Mouse (Mus musculus) hindbrain, embryonic 16.5 days (tissue): ENCODE measurements around the gene Txnip. TPM values are rescaled to one million over a fixed set of nuclear protein-coding genes. Genes with fewer than 3 reads are reported as not detected.
"Not testable (repeated sequence)": the region's sequence is repeated elsewhere in the genome, so short reads cannot be mapped to it uniquely, and the experiment has no call there.

Experiments used
- ATAC-seq: fragments of 200-750 bp; cut with Nextera tagmentation; 2 replicates; pipeline ENCODE4 v1.8.0; 2017; ENCODE audit warnings: moderate TSS enrichment, moderate library complexity
- H3K27ac ChIP-seq: fragments of 300-500 bp; sonication (generic); 2 replicates; pipeline ENCODE4 v1.5.1; 2014; ENCODE audit warnings: low read depth, mild to moderate bottlenecking, control low read depth, low read length, moderate library complexity
- H3K27me3 ChIP-seq: fragments of 300-500 bp; sonication (generic); replicated peaks from 2 replicates; pipeline ENCODE4 v1.6.1; 2014; ENCODE audit warnings: low read length; ENCODE audit not compliant: control insufficient read depth, insufficient read depth
- H3K36me3 ChIP-seq: fragments of 300-500 bp; sonication (generic); 2 replicates; pipeline ENCODE4 v1.6.1; 2014; ENCODE audit warnings: mild to moderate bottlenecking, low read length, moderate library complexity, mixed read lengths; ENCODE audit not compliant: control insufficient read depth, insufficient read depth
- H3K4me1 ChIP-seq: fragments of 300-500 bp; sonication (generic); 2 replicates; pipeline ENCODE4 v1.6.1; 2014; ENCODE audit warnings: low read depth, low read length; ENCODE audit not compliant: control insufficient read depth, insufficient read depth
- H3K4me2 ChIP-seq: fragments of 300-500 bp; sonication (generic); 2 replicates; pipeline ENCODE4 v1.6.1; 2014; ENCODE audit warnings: mild to moderate bottlenecking, low read length, control low read depth, moderate library complexity
- H3K4me3 ChIP-seq: fragments of 300-500 bp; sonication (generic); 2 replicates; pipeline ENCODE4 v1.5.1; 2014; ENCODE audit warnings: mild to moderate bottlenecking, low read length, control low read depth, moderate library complexity
- H3K9ac ChIP-seq: fragments of 300-500 bp; sonication (generic); 2 replicates; pipeline ENCODE4 v1.6.1; 2014; ENCODE audit warnings: low read depth, mild to moderate bottlenecking, control low read depth, low read length, moderate library complexity
- H3K9me3 ChIP-seq: fragments of 300-500 bp; sonication (generic); 2 replicates; pipeline ENCODE4 v1.6.1; 2014; ENCODE audit warnings: mild to moderate bottlenecking, low read length, moderate library complexity; ENCODE audit not compliant: control insufficient read depth
- WGBS: fragments of 180-500 bp; shearing (Covaris S2); extraction: QIAGEN DNeasy Blood & Tissue Kit; methylation state at CpG from one replicate; pipeline ENCODE4 v1.1.7; 2014; 5-methylcytosine and 5-hydroxymethylcytosine counted together
- polyA plus RNA-seq: library from polyadenylated mRNA; unstranded; fragments of >200 nt; fragmentation: Nextera tagmentation; extraction: Ambion mirVana; gene quantifications from 2 replicates; pipeline ENCODE4 v1.2.1, GENCODE M21; 2015

Txnip gene
- polyA plus RNA-seq: 51.0 and 53.6 TPM in 2 replicates

DNA sequence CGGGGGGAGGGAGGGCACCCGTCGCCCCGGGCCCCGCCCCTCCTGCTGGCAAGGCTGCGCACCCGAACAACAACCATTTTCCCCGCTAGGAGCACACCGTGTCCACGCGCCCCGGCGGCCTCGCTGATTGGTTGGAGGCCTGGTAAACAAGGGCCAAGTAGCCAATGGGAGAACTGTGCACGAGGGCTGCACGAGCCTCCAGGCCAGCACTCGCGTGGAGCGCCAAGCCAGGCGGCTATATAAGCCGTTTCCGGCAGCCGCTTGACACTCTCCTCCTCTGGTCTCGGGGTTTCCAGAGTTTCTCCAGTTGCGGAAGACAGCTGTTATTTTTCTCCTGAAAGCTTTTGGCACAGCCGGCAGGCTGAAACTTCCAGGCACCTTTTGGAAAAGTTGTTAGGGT lies at the start of gene Txnip:
Txnip (plus strand) TSS at position 264 of the 400 bp plus-strand sequence.
- H3K9me3 ChIP-seq: no peaks in the 10 kb centered on the region
- peaks cover 8% of the 10 kb centered on the region for H3K36me3 ChIP-seq
- H3K9ac ChIP-seq: peak within 1 kb of the TSS; percentile 69
- peaks cover 38% of the 10 kb centered on the region for H3K4me1 ChIP-seq
- H3K27me3 ChIP-seq: no peaks in the 10 kb centered on the region
- H3K4me2 ChIP-seq: peak within 1 kb of the TSS; percentile 84
- H3K4me3 ChIP-seq: peak within 1 kb of the TSS; percentile 68
- ATAC-seq: peak; percentile 99
- 1% methylated on average over 26 of the region's 26 CpGs for WGBS
- H3K27ac ChIP-seq: peak within 1 kb of the TSS; percentile 74

DNA sequence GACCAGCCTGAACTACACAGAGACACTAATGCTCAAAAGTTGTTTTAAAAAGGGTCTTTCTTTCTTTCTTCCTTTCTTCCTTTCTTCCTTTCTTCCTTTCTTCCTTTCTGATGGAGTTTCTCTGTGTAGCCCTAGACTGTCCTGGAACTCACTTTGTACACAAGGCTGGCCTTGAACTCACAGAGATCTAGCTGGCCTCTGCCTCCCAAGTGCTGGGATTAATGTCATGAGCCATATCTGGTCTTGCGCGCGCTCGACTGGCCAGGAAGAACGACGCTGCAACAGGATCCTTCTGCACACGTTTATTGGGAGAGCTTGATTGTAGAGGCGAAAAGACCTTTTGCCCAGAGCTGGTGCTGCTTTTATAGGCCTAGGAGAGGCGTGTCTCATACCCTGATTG lies 49.8 kb upstream of the Txnip start:
- H3K9ac ChIP-seq, H3K4me1 ChIP-seq, H3K9me3 ChIP-seq, H3K27me3 ChIP-seq, H3K27ac ChIP-seq, H3K4me3 ChIP-seq, H3K36me3 ChIP-seq, H3K4me2 ChIP-seq, ATAC-seq: not testable (repeated sequence)
- WGBS: 89% methylated on average over 7 of the region's 9 CpGs

- Histone ChIP-seq H3K9ac (no peak overlapping the region), H3K27me3 (peaks cover 3% of the 10 kb centered on the region), H3K4me3 (no peak overlapping the region), H3K4me1 (no peaks in the 10 kb centered on the region), H3K4me2 (no peak overlapping the region), H3K36me3 (no peaks in the 10 kb centered on the region), H3K9me3 (no peaks in the 10 kb centered on the region), H3K27ac (no peak overlapping the region)
- ATAC-seq: no peak
- 70% methylated on average over 5 of the region's 5 CpGs for WGBS
Observed at GRCm38 (mm10) chr3:96520171-96520570, 37.6 kb upstream of the Txnip start.

DNA sequence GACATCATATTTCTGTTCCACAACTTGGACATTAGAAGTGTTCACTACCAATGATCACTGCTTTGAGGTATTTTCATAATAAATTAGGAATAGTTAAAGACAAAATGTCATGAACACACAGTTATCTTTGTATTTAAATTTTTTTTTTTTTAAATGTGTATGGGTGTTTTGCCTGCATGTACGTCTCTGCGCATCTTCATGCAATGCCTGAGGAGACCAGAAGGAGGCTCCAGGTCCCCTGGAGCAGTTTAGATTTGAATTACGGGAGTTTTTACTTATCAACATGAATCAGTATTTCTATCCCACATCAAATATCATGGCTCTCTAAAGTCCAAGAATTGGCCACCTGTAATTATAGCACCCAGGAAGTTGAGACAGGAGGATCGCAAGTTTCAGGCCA lies 35.6 kb upstream of the Txnip start:
- ATAC-seq: no peak
- H3K27me3 ChIP-seq: peaks cover 12% of the 10 kb centered on the region
- 65% methylated on average over 4 of the region's 4 CpGs for WGBS
- H3K27ac ChIP-seq: no peak overlapping the region
- no peak overlapping the region for H3K4me3 ChIP-seq
- H3K4me1 ChIP-seq: peaks cover 4% of the 10 kb centered on the region; the same call in 1 of the 2 replicates
- H3K4me2 ChIP-seq: no peak overlapping the region
- no peak overlapping the region for H3K9ac ChIP-seq
- no peaks in the 10 kb centered on the region for H3K36me3 ChIP-seq
- H3K9me3 ChIP-seq: no peaks in the 10 kb centered on the region

DNA sequence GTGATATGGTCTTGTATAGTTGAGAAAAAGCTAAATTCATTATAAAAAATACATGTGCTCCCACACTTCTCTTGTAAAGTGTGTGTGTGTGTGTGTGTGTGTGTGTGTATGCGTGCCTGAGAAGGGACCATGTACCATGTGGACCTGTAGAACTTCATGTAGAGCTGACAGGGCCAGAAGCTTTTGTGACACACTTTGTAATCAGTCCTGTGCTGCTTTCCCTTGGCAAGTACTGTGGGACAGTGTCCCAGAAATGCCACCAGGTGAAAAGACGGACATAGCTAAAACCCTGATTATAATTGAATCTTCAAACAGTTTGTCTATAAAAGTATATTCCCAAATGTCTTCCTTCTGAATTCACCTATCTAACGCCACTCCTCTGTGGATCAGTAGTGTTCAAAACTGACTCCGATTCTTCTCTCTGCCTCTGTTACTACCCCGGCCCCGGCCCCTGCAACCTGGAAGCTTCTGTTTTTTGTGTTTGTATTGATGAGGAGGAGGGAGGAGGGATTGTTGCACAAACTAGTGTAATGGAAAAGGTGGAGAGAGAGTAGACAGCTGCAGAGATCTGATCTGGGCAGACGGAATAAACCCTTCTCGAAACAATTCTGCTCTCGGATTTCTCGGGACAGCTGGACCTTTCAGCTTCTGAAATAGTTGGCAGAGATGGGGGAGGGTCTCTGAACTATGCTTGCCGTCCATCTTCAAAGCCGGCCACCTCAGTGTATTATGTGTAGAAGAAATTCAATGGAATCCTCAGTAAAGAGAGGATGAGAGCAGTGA lies 33.5 kb upstream of the Txnip start:
- H3K27me3 ChIP-seq: peaks cover 19% of the 10 kb centered on the region
- WGBS: 77% methylated on average over 12 of the region's 12 CpGs
- no peak for ATAC-seq

DNA sequence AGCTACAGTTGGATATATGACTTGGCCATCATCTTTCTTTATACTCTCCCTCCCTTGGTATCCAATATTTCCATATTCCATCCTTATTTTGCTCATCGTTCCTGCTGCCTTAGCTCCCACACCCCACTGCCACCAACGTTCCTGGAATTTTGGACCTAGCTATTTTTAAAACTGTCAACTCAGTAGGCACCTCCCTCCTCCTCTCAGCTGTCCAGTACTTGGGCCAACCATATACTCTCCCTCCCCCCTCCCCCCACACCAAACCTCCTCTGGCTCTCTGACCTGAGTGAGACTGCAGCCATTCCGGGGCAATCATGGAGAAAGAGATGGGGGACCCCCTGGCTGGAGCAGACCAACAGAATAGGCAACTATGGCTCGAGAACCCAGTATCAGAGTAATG lies 32.8 kb upstream of the Txnip start, which contains the start of gene Hfe2:
Hfe2 (plus strand) TSS at position 259 of the 400 bp plus-strand sequence.
- 82% methylated on average over 4 of the region's 4 CpGs for WGBS
- Histone ChIP-seq H3K9me3 (no peaks in the 10 kb centered on the region), H3K9ac (no peak within 1 kb of the TSS), H3K27me3 (peaks cover 19% of the 10 kb centered on the region), H3K4me3 (no peak within 1 kb of the TSS), H3K36me3 (no peaks in the 10 kb centered on the region), H3K4me1 (peaks cover 10% of the 10 kb centered on the region), H3K27ac (no peak within 1 kb of the TSS), H3K4me2 (no peak within 1 kb of the TSS)
- ATAC-seq: no peak

More for the DNA sequence above, 33.5 kb upstream of the Txnip start:
- H3K9ac ChIP-seq: no peak overlapping the region
- no peaks in the 10 kb centered on the region for H3K36me3 ChIP-seq
- no peak overlapping the region for H3K4me3 ChIP-seq
- H3K4me1 ChIP-seq: peaks cover 10% of the 10 kb centered on the region
- H3K4me2 ChIP-seq: no peak overlapping the region
- H3K9me3 ChIP-seq: no peaks in the 10 kb centered on the region
- no peak overlapping the region for H3K27ac ChIP-seq

GRCm38 (mm10) chr3:96526013-96526762 lies 31.6 kb upstream of the Txnip start:
- H3K4me3 ChIP-seq: peak overlapping the region; percentile 54; the same call in 1 of the 2 replicates

GRCm38 (mm10) chr3:96526864-96527542 lies 30.8 kb upstream of the Txnip start:
- peak; percentile 80 for ATAC-seq
- H3K27ac ChIP-seq: no peak overlapping the region
- no peaks in the 10 kb centered on the region for H3K9me3 ChIP-seq
- peak overlapping the region; percentile 67 for H3K9ac ChIP-seq
- 4% methylated on average over 44 of the region's 44 CpGs for WGBS
- H3K4me1 ChIP-seq: peaks cover 10% of the 10 kb centered on the region
- no peaks in the 10 kb centered on the region for H3K36me3 ChIP-seq
- H3K4me2 ChIP-seq: peak overlapping the region; percentile 96
- peaks cover 19% of the 10 kb centered on the region for H3K27me3 ChIP-seq
- H3K4me3 ChIP-seq: peak overlapping the region; percentile 54

More at GRCm38 (mm10) chr3:96526013-96526762, 31.6 kb upstream of the Txnip start:
- Histone ChIP-seq H3K4me1 (peaks cover 10% of the 10 kb centered on the region), H3K36me3 (no peaks in the 10 kb centered on the region), H3K9ac (no peak overlapping the region; the same call in 1 of the 2 replicates), H3K27me3 (peaks cover 19% of the 10 kb centered on the region), H3K9me3 (no peaks in the 10 kb centered on the region), H3K27ac (no peak overlapping the region), H3K4me2 (peak overlapping the region; percentile 96)
- WGBS: 77% methylated on average over 10 of the region's 11 CpGs
- 0 out of 2 replicates have a peak, but pooled peaks have one; percentile 22 for ATAC-seq
